Mouse (Mus musculus) forebrain, embryonic 14.5 days (tissue): ENCODE measurements around the gene Tfap4. TPM values are rescaled to one million over a fixed set of nuclear protein-coding genes. Genes with fewer than 3 reads are reported as not detected.
"Not testable (repeated sequence)": the region's sequence is repeated elsewhere in the genome, so short reads cannot be mapped to it uniquely, and the experiment has no call there.

Source experiments
- ATAC-seq: fragments of 200-750 bp; cut with Nextera tagmentation; 2 replicates; pipeline ENCODE4 v1.8.0; 2017; ENCODE audit warnings: mild to moderate bottlenecking, moderate library complexity
- DNase-seq: peaks from one replicate; pipeline ENCODE4 v3.0.0-alpha.2; 2015; ENCODE audit warnings: low spot score
- H3K27ac ChIP-seq: fragments of 300-500 bp; sonication (generic); 2 replicates; pipeline ENCODE4 v1.5.1; 2014; ENCODE audit warnings: low read depth, mild to moderate bottlenecking, control low read depth, low read length, moderate library complexity
- H3K27me3 ChIP-seq: fragments of 300-500 bp; sonication (generic); replicated peaks from 2 replicates; pipeline ENCODE4 v1.6.1; 2014; ENCODE audit warnings: low read length, control low read depth, mixed read lengths; ENCODE audit not compliant: control insufficient read depth, insufficient read depth
- H3K36me3 ChIP-seq: fragments of 300-500 bp; sonication (generic); 2 replicates; pipeline ENCODE4 v1.6.1; 2014; ENCODE audit warnings: low read length, control low read depth; ENCODE audit not compliant: control insufficient read depth, insufficient read depth
- H3K4me1 ChIP-seq: fragments of 300-500 bp; sonication (generic); 2 replicates; pipeline ENCODE4 v1.6.1; 2014; ENCODE audit warnings: antibody characterized with exemption, low read length, control low read depth; ENCODE audit not compliant: control insufficient read depth, insufficient read depth
- H3K4me2 ChIP-seq: fragments of 300-500 bp; sonication (generic); 2 replicates; pipeline ENCODE4 v1.6.1; 2014; ENCODE audit warnings: mild to moderate bottlenecking, control low read depth, low read length
- H3K4me3 ChIP-seq: fragments of 300-500 bp; sonication (generic); 2 replicates; pipeline ENCODE4 v1.5.1; 2014; ENCODE audit warnings: low read depth, low read length, control low read depth
- H3K9ac ChIP-seq: fragments of 300-500 bp; sonication (generic); 2 replicates; pipeline ENCODE4 v1.6.1; 2014; ENCODE audit warnings: mild to moderate bottlenecking, low read length, control low read depth, moderate library complexity
- H3K9me3 ChIP-seq: fragments of 300-500 bp; sonication (generic); replicated peaks from 2 replicates; pipeline ENCODE4 v1.6.1; 2016; ENCODE audit warnings: low read length, control low read depth, mixed read lengths; ENCODE audit not compliant: control insufficient read depth
- WGBS: fragments of 180-500 bp; shearing (Covaris S2); extraction: QIAGEN DNeasy Blood & Tissue Kit; methylation state at CpG from one replicate; pipeline ENCODE4 v1.1.7; 2014; 5-methylcytosine and 5-hydroxymethylcytosine counted together
- polyA plus RNA-seq: library from polyadenylated mRNA; unstranded; fragments of >200 nt; fragmentation: Nextera tagmentation; extraction: Ambion mirVana; gene quantifications from 2 replicates; pipeline ENCODE4 v1.2.1, GENCODE M21; 2014

The Tfap4 gene
- polyA plus RNA-seq, 1 experiment from 2014 or later = 9.1 TPM

GRCm38 (mm10) chr16:4585642-4586530 lies 26.2 kb upstream of the Tfap4 start:
- 11% methylated on average over 14 of the region's 14 CpGs for WGBS
- peak overlapping the region; percentile 46 for H3K4me3 ChIP-seq
- peak overlapping the region; percentile 66; the same call in 1 of the 2 replicates for H3K27ac ChIP-seq
- no peaks in the 10 kb centered on the region for H3K27me3 ChIP-seq
- ATAC-seq (peak; percentile 44), DNase-seq (no peak)
- H3K4me1 ChIP-seq = no peaks in the 10 kb centered on the region
- H3K4me2 ChIP-seq = peak overlapping the region; percentile 58
- peak overlapping the region; percentile 64 for H3K9ac ChIP-seq
- H3K9me3 ChIP-seq = no peaks in the 10 kb centered on the region
- H3K36me3 ChIP-seq = 0 out of 2 replicates have a peak, but pooled peaks cover 3% of the 10 kb centered on the region

DNA sequence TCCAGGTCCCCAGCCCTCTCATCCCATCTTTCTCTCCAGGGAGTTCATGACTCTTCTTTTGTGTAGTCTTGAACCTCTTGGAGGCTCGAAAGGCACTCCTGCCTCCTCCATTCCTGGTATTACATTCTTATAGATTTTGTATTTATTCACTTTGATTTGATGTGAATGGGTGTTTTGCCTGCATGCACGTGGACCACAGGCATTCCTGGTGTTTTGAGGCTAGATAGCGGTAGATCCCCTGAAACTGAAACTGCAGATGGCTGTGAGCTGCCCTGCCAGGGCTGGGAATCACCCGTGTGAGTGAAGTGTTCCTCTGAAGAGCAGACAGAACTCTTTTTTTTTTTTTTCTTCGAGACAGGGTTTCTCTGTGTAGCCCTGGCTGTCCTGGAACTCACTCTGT lies 24.8 kb upstream of the Tfap4 start:
- H3K36me3 ChIP-seq = no peaks in the 10 kb centered on the region
- WGBS = 76% methylated on average over 5 of the region's 5 CpGs
- H3K27ac ChIP-seq = no peak overlapping the region
- H3K4me2 ChIP-seq = no peak overlapping the region
- H3K9me3 ChIP-seq = no peaks in the 10 kb centered on the region
- H3K4me3 ChIP-seq = no peak overlapping the region
- H3K4me1 ChIP-seq = no peaks in the 10 kb centered on the region
- DNase-seq = no peak
- ATAC-seq = no peak
- no peaks in the 10 kb centered on the region for H3K27me3 ChIP-seq
- H3K9ac ChIP-seq = no peak overlapping the region

DNA sequence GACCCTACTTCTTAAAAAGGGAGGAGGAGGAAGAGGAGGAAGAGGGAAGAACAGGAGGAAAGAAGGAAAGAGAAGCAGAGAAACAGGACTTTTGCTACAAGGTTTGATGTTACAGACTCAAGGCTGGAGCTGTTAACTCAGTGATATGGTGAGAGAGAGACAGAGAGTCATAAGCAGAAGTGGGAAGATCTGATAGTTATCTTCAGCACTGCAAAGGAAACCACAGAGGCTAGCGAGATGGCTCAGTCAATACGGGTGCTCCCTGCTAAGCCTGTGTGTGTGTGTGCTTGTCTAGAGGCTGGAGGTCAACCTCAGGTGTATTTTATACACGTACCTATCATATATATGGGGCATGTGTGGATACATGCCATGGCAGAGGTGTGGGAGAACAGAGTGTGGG lies 24.2 kb upstream of the Tfap4 start:
- no peak overlapping the region for H3K4me2 ChIP-seq
- no peaks in the 10 kb centered on the region for H3K4me1 ChIP-seq
- no peak overlapping the region for H3K9ac ChIP-seq
- H3K9me3 ChIP-seq = no peaks in the 10 kb centered on the region
- no peak overlapping the region for H3K27ac ChIP-seq
- 89% methylated on average over 3 of the region's 3 CpGs for WGBS
- no peak for ATAC-seq
- H3K4me3 ChIP-seq = no peak overlapping the region
- DNase-seq = no peak
- no peaks in the 10 kb centered on the region for H3K27me3 ChIP-seq
- no peaks in the 10 kb centered on the region for H3K36me3 ChIP-seq

GRCm38 (mm10) chr16:4581179-4581578 lies 21.5 kb upstream of the Tfap4 start:
- H3K4me2 ChIP-seq, H3K9ac ChIP-seq, DNase-seq, H3K27me3 ChIP-seq, H3K4me3 ChIP-seq, H3K9me3 ChIP-seq, H3K27ac ChIP-seq, H3K36me3 ChIP-seq, H3K4me1 ChIP-seq, ATAC-seq: not testable (repeated sequence)
- 86% methylated on average over 4 of the region's 4 CpGs for WGBS

- Histone ChIP-seq H3K9me3 (no peaks in the 10 kb centered on the region), H3K27me3 (no peaks in the 10 kb centered on the region), H3K36me3 (no peaks in the 10 kb centered on the region), H3K4me2 (no peak overlapping the region), H3K4me1 (no peaks in the 10 kb centered on the region), H3K9ac (no peak overlapping the region), H3K4me3 (no peak overlapping the region), H3K27ac (no peak overlapping the region)
- DNase-seq = no peak
- ATAC-seq = no peak
- 84% methylated on average over 7 of the region's 7 CpGs for WGBS
Observed at GRCm38 (mm10) chr16:4578630-4579029, 19.0 kb upstream of the Tfap4 start.

- H3K4me1 ChIP-seq = no peaks in the 10 kb centered on the region
- H3K36me3 ChIP-seq = no peaks in the 10 kb centered on the region
- DNase-seq (no peak), ATAC-seq (no peak)
- no peaks in the 10 kb centered on the region for H3K9me3 ChIP-seq
- 66% methylated on average over 2 of the region's 2 CpGs for WGBS
- H3K4me3 ChIP-seq = no peak overlapping the region
- no peaks in the 10 kb centered on the region for H3K27me3 ChIP-seq
- no peak overlapping the region for H3K4me2 ChIP-seq
- H3K9ac ChIP-seq = no peak overlapping the region
- no peak overlapping the region for H3K27ac ChIP-seq
Observed at GRCm38 (mm10) chr16:4576873-4577272, 17.2 kb upstream of the Tfap4 start.

GRCm38 (mm10) chr16:4576038-4576437 lies 16.4 kb upstream of the Tfap4 start:
- no peak overlapping the region for H3K27ac ChIP-seq
- H3K9ac ChIP-seq = no peak overlapping the region
- DNase-seq (no peak), ATAC-seq (no peak)
- WGBS = 53% methylated on average over 2 of the region's 2 CpGs
- H3K9me3 ChIP-seq = no peaks in the 10 kb centered on the region
- no peaks in the 10 kb centered on the region for H3K36me3 ChIP-seq
- H3K4me3 ChIP-seq = no peak overlapping the region
- H3K4me1 ChIP-seq = no peaks in the 10 kb centered on the region
- no peaks in the 10 kb centered on the region for H3K27me3 ChIP-seq
- H3K4me2 ChIP-seq = no peak overlapping the region

- H3K4me2 ChIP-seq = no peak overlapping the region
- no peaks in the 10 kb centered on the region for H3K36me3 ChIP-seq
- H3K4me1 ChIP-seq = no peaks in the 10 kb centered on the region
- no peak overlapping the region for H3K4me3 ChIP-seq
- H3K27me3 ChIP-seq = no peaks in the 10 kb centered on the region
- H3K27ac ChIP-seq = no peak overlapping the region
- H3K9me3 ChIP-seq = no peaks in the 10 kb centered on the region
- no peak for ATAC-seq
- WGBS = 51% methylated on average over 4 of the region's 4 CpGs
- no peak overlapping the region for H3K9ac ChIP-seq
- DNase-seq = no peak
Observed at GRCm38 (mm10) chr16:4570737-4571136, 11.1 kb upstream of the Tfap4 start.

DNA sequence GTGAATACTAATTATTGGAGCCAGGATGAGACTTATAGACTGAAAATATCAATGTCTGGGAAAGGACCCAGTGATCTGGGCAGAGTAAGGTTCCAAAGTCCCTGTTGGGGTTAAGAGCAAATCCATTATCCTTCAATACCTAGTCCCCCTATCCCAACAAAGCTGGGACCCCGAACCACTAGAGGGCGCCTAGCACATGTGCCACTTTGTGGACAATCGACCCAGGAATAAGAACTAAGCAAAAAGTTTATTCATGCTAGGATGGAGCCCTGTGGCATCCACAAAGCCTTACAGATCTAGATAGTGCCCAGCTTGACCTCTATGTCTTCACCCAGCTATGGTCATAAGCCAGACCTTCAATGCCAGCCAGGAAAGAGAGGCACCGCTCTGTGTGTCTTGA lies 8.3 kb upstream of the Tfap4 start:
- 20% methylated on average over 4 of the region's 4 CpGs for WGBS

More for the DNA sequence above, 8.3 kb upstream of the Tfap4 start:
- no peak overlapping the region for H3K4me2 ChIP-seq
- DNase-seq (peak; percentile 91), ATAC-seq (peak; percentile 78)
- no peak overlapping the region for H3K27ac ChIP-seq
- H3K9me3 ChIP-seq = no peaks in the 10 kb centered on the region
- no peak overlapping the region for H3K4me3 ChIP-seq
- no peak overlapping the region for H3K9ac ChIP-seq
- no peaks in the 10 kb centered on the region for H3K27me3 ChIP-seq
- H3K4me1 ChIP-seq = no peaks in the 10 kb centered on the region
- H3K36me3 ChIP-seq = no peaks in the 10 kb centered on the region
